Mouse (Mus musculus) hindbrain, embryonic 11.5 days (tissue): ENCODE measurements around the gene Sec62. TPM values are rescaled to one million over a fixed set of nuclear protein-coding genes. Genes with fewer than 3 reads are reported as not detected.

Experiments used
- ATAC-seq: fragments of 200-750 bp; cut with Nextera tagmentation; 2 replicates; pipeline ENCODE4 v1.8.0; 2017; ENCODE audit warnings: mild to moderate bottlenecking, moderate TSS enrichment, moderate library complexity; ENCODE audit not compliant: low FRiP score
- DNase-seq: peaks from one replicate; pipeline ENCODE4 v3.0.0-alpha.2; 2015; ENCODE audit warnings: low spot score
- H3K27ac ChIP-seq: fragments of 300-500 bp; sonication (generic); 2 replicates; pipeline ENCODE4 v1.5.1; 2014; ENCODE audit warnings: mild to moderate bottlenecking, low read depth, low read length
- H3K27me3 ChIP-seq: fragments of 300-500 bp; sonication (generic); 2 replicates; pipeline ENCODE4 v1.6.1; 2014; ENCODE audit warnings: mild to moderate bottlenecking, low read length, moderate library complexity, mixed read lengths; ENCODE audit not compliant: control insufficient read depth, insufficient read depth
- H3K36me3 ChIP-seq: fragments of 300-500 bp; sonication (generic); 2 replicates; pipeline ENCODE4 v1.6.1; 2014; ENCODE audit warnings: mild to moderate bottlenecking, low read length, moderate library complexity, mixed read lengths; ENCODE audit not compliant: control insufficient read depth, insufficient read depth
- H3K4me1 ChIP-seq: fragments of 300-500 bp; sonication (generic); replicated peaks from 2 replicates; pipeline ENCODE4 v1.6.1; 2014; ENCODE audit warnings: low read length, mixed read lengths; ENCODE audit not compliant: control insufficient read depth, insufficient read depth
- H3K4me2 ChIP-seq: fragments of 300-500 bp; sonication (generic); replicated peaks from 2 replicates; pipeline ENCODE4 v1.6.1; 2014; ENCODE audit warnings: mild to moderate bottlenecking, low read depth, low read length
- H3K4me3 ChIP-seq: fragments of 300-500 bp; sonication (generic); 2 replicates; pipeline ENCODE4 v1.5.1; 2014; ENCODE audit warnings: low read depth, low read length
- H3K9ac ChIP-seq: fragments of 300-500 bp; sonication (generic); 2 replicates; pipeline ENCODE4 v1.6.1; 2014; ENCODE audit warnings: low read depth, low read length
- H3K9me3 ChIP-seq: fragments of 300-500 bp; sonication (generic); 2 replicates; pipeline ENCODE4 v1.6.1; 2016; ENCODE audit warnings: low read length; ENCODE audit not compliant: control insufficient read depth
- whole genome bisulfite sequencing: fragments of 180-500 bp; shearing (Covaris S2); extraction: QIAGEN DNeasy Blood & Tissue Kit; methylation state at CpG from one replicate; pipeline ENCODE4 v1.1.7; 2014; 5-methylcytosine and 5-hydroxymethylcytosine counted together
- polyA plus RNA-seq: library from polyadenylated mRNA; unstranded; fragments of >200 nt; fragmentation: Nextera tagmentation; extraction: Ambion mirVana; gene quantifications from 2 replicates; pipeline ENCODE4 v1.2.1, GENCODE M21; 2014

The Sec62 gene
- polyA plus RNA-seq = 64.3 and 71.5 TPM in 2 replicates

- Histone ChIP-seq H3K36me3 (no peaks in the 10 kb centered on the region), H3K9me3 (no peaks in the 10 kb centered on the region), H3K4me3 (peak within 1 kb of the TSS; percentile 94), H3K4me1 (no peaks in the 10 kb centered on the region), H3K27ac (peak within 1 kb of the TSS; percentile 86), H3K27me3 (no peaks in the 10 kb centered on the region), H3K9ac (peak within 1 kb of the TSS; percentile 98), H3K4me2 (peak within 1 kb of the TSS; percentile 34)
- under 1% methylated on average over 62 of the region's 62 CpGs for WGBS
- DNase-seq (peak; percentile 95), ATAC-seq (peak; percentile 99)
Measured at GRCm38 (mm10) chr3:30792737-30793402, at the start of gene Sec62. Gene Sec62, plus strand, starts transcription at chr3:30792875.

- DNase-seq = no peak
Measured at GRCm38 (mm10) chr3:30742891-30743290, 49.8 kb upstream of the Sec62 start.

GRCm38 (mm10) chr3:30746006-30746405, 46.7 kb upstream of the Sec62 start, which contains the start of gene Samd7:
Gene Samd7, plus strand, starts transcription at chr3:30746293.
- Histone ChIP-seq H3K9ac (no peak within 1 kb of the TSS), H3K27ac (no peak within 1 kb of the TSS), H3K36me3 (no peaks in the 10 kb centered on the region), H3K4me3 (no peak within 1 kb of the TSS), H3K27me3 (no peaks in the 10 kb centered on the region), H3K9me3 (no peaks in the 10 kb centered on the region), H3K4me2 (no peak within 1 kb of the TSS), H3K4me1 (no peaks in the 10 kb centered on the region)
- no peak for ATAC-seq
- DNase-seq = no peak
- 87% methylated on average over 7 of the region's 7 CpGs for WGBS

More at GRCm38 (mm10) chr3:30742891-30743290, 49.8 kb upstream of the Sec62 start:
- Histone ChIP-seq H3K27me3 (no peaks in the 10 kb centered on the region), H3K4me2 (no peak overlapping the region), H3K4me3 (no peak overlapping the region), H3K27ac (no peak overlapping the region), H3K4me1 (no peaks in the 10 kb centered on the region), H3K9ac (no peak overlapping the region), H3K9me3 (no peaks in the 10 kb centered on the region), H3K36me3 (no peaks in the 10 kb centered on the region)
- no peak for ATAC-seq
- WGBS = 92% methylated on average over 7 of the region's 7 CpGs

GRCm38 (mm10) chr3:30748316-30748715, 44.4 kb upstream of the Sec62 start:
- no peaks in the 10 kb centered on the region for H3K4me1 ChIP-seq
- DNase-seq (no peak), ATAC-seq (no peak)
- H3K9ac ChIP-seq = no peak overlapping the region
- H3K36me3 ChIP-seq = no peaks in the 10 kb centered on the region
- no peaks in the 10 kb centered on the region for H3K9me3 ChIP-seq
- 89% methylated on average over 9 of the region's 9 CpGs for WGBS
- no peaks in the 10 kb centered on the region for H3K27me3 ChIP-seq
- no peak overlapping the region for H3K27ac ChIP-seq
- no peak overlapping the region for H3K4me3 ChIP-seq
- H3K4me2 ChIP-seq = no peak overlapping the region

GRCm38 (mm10) chr3:30754696-30755095, 38.0 kb upstream of the Sec62 start:
- Histone ChIP-seq H3K9me3 (no peaks in the 10 kb centered on the region), H3K4me2 (no peak overlapping the region), H3K27me3 (no peaks in the 10 kb centered on the region), H3K4me3 (no peak overlapping the region), H3K4me1 (no peaks in the 10 kb centered on the region), H3K27ac (no peak overlapping the region), H3K36me3 (no peaks in the 10 kb centered on the region), H3K9ac (no peak overlapping the region)
- WGBS = 94% methylated on average over 4 of the region's 4 CpGs
- DNase-seq (no peak), ATAC-seq (no peak)

GRCm38 (mm10) chr3:30764877-30765276, 27.8 kb upstream of the Sec62 start:
- no peak for ATAC-seq
- Histone ChIP-seq H3K4me3 (no peak overlapping the region), H3K9me3 (no peaks in the 10 kb centered on the region), H3K27me3 (no peaks in the 10 kb centered on the region), H3K27ac (no peak overlapping the region), H3K4me1 (no peaks in the 10 kb centered on the region), H3K9ac (no peak overlapping the region), H3K4me2 (no peak overlapping the region), H3K36me3 (no peaks in the 10 kb centered on the region)
- DNase-seq = no peak
- WGBS = 91% methylated on average over 4 of the region's 4 CpGs

GRCm38 (mm10) chr3:30765311-30766027, 27.2 kb upstream of the Sec62 start:
- H3K27ac ChIP-seq = no peak overlapping the region
- no peak overlapping the region for H3K4me3 ChIP-seq
- no peaks in the 10 kb centered on the region for H3K36me3 ChIP-seq
- H3K9ac ChIP-seq = no peak overlapping the region
- no peaks in the 10 kb centered on the region for H3K4me1 ChIP-seq
- no peaks in the 10 kb centered on the region for H3K9me3 ChIP-seq
- 83% methylated on average over 10 of the region's 10 CpGs for WGBS
- H3K27me3 ChIP-seq = no peaks in the 10 kb centered on the region
- no peak for ATAC-seq
- no peak for DNase-seq
- no peak overlapping the region for H3K4me2 ChIP-seq

GRCm38 (mm10) chr3:30766177-30766576, 26.5 kb upstream of the Sec62 start:
- no peaks in the 10 kb centered on the region for H3K4me1 ChIP-seq
- H3K27ac ChIP-seq = no peak overlapping the region
- no peaks in the 10 kb centered on the region for H3K36me3 ChIP-seq
- H3K27me3 ChIP-seq = no peaks in the 10 kb centered on the region
- DNase-seq = no peak
- H3K4me2 ChIP-seq = no peak overlapping the region
- H3K9ac ChIP-seq = no peak overlapping the region
- 82% methylated on average over 7 of the region's 7 CpGs for WGBS
- no peaks in the 10 kb centered on the region for H3K9me3 ChIP-seq
- H3K4me3 ChIP-seq = no peak overlapping the region
- ATAC-seq = no peak

- Histone ChIP-seq H3K27me3 (no peaks in the 10 kb centered on the region), H3K4me1 (no peaks in the 10 kb centered on the region), H3K4me2 (no peak overlapping the region), H3K9ac (no peak overlapping the region), H3K27ac (no peak overlapping the region), H3K36me3 (no peaks in the 10 kb centered on the region), H3K4me3 (no peak overlapping the region), H3K9me3 (no peaks in the 10 kb centered on the region)
- ATAC-seq (no peak), DNase-seq (no peak)
- WGBS = 95% methylated on average over 6 of the region's 6 CpGs
Measured at GRCm38 (mm10) chr3:30767271-30767670, 25.4 kb upstream of the Sec62 start.
